Mouse (Mus musculus): ENCODE measurements around the gene Scamp1.

DNA sequence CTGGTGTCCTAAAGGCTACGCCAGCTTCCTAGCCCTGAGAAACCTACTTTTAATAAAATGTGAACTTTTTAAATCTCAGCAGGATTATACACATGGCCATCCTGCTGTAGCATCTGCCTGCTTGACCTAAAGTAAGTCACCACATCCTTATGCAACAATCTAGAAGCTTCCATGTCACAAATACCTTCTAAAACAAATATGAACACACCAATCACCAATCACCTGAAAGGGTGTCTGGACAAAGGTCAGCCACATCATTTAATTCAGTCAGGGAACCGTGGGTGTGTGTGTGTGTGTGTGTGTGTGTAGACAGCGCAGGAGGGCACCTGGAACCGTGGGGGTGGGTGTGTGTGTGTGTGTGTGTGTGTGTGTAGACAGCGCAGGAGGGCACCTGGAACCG lies 35.5 kb downstream of the Scamp1 start:
- TF ChIP-seq POLR2A (IDR thresholded peaks at IDR 0.05; ENCODE audit: borderline replicate concordance, control insufficient read depth, low read depth, low read length) (no peak), CTCF (IDR thresholded peaks at IDR 0.05; ENCODE audit: control insufficient read depth, insufficient read depth, low read length) (no peak)
